Mouse (Mus musculus) hindbrain, embryonic 12.5 days (tissue): ENCODE measurements at regions not wholly inside any gene's neighbourhood (a gene's known extent, or its start where the extent isn't known, plus 50 kb on each side); places are given as distances from the start of the nearest gene placed in this dataset.

Source experiments
- ATAC-seq: fragments of 200-750 bp; cut with Nextera tagmentation; 2 replicates; pipeline ENCODE4 v1.8.0; 2017; ENCODE audit warnings: moderate TSS enrichment; ENCODE audit not compliant: low FRiP score
- H3K27ac ChIP-seq: fragments of 300-500 bp; sonication (generic); 2 replicates; pipeline ENCODE4 v1.5.1; 2016; ENCODE audit warnings: mild to moderate bottlenecking
- H3K27me3 ChIP-seq: fragments of 300-500 bp; sonication (generic); 2 replicates; pipeline ENCODE4 v1.6.1; 2016; ENCODE audit warnings: mild to moderate bottlenecking
- H3K36me3 ChIP-seq: fragments of 300-500 bp; sonication (generic); 2 replicates; pipeline ENCODE4 v1.6.1; 2016; ENCODE audit warnings: mild to moderate bottlenecking
- H3K4me1 ChIP-seq: fragments of 300-500 bp; sonication (generic); 2 replicates; pipeline ENCODE4 v1.6.1; 2016
- H3K4me2 ChIP-seq: fragments of 300-500 bp; sonication (generic); replicated peaks from 2 replicates; pipeline ENCODE4 v1.6.1; 2016; ENCODE audit warnings: mild to moderate bottlenecking
- H3K4me3 ChIP-seq: fragments of 300-500 bp; sonication (generic); 2 replicates; pipeline ENCODE4 v1.5.1; 2016; ENCODE audit warnings: mild to moderate bottlenecking
- H3K9ac ChIP-seq: fragments of 300-500 bp; sonication (generic); 2 replicates; pipeline ENCODE4 v1.6.1; 2016; ENCODE audit warnings: mild to moderate bottlenecking, moderate library complexity
- H3K9me3 ChIP-seq: fragments of 300-500 bp; sonication (generic); replicated peaks from 2 replicates; pipeline ENCODE4 v1.6.1; 2016; ENCODE audit warnings: mild to moderate bottlenecking
- WGBS: fragments of 180-500 bp; shearing (Covaris S2); methylation state at CpG from one replicate; pipeline ENCODE4 v1.1.7; 2016; 5-methylcytosine and 5-hydroxymethylcytosine counted together

DNA sequence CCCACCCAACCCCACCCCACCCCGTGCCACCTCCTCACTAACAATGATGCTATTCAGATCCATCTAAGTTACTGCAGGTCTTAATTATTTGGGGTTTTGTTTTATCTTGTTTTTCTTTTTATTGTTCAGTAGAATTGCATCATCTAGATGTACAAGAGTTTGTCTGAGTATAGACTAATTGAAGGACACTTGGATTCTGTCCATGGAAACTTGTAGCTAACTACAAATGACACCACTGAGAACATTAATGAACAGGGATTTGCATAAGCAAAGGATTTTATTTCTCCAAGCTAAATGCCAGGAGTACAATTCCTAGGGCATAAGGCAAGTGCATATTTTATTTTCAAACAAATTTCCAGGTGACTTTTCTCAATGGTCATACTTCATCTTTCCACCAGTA, 318.4 kb upstream of the Slc7a11 start:
- no peak overlapping the region for H3K27ac ChIP-seq
- H3K4me1 ChIP-seq = no peaks in the 10 kb centered on the region
- H3K9ac ChIP-seq = no peak overlapping the region
- no peak for ATAC-seq
- H3K4me3 ChIP-seq = no peak overlapping the region
- H3K9me3 ChIP-seq = no peaks in the 10 kb centered on the region
- H3K36me3 ChIP-seq = no peaks in the 10 kb centered on the region
- H3K27me3 ChIP-seq = no peaks in the 10 kb centered on the region
- H3K4me2 ChIP-seq = no peak overlapping the region
- 0% methylated on average over 1 of the region's 1 CpGs for WGBS

GRCm38 (mm10) chr3:50758106-50758505, 314.7 kb upstream of the Slc7a11 start:
- H3K4me1 ChIP-seq = no peaks in the 10 kb centered on the region
- H3K4me2 ChIP-seq = no peak overlapping the region
- no peaks in the 10 kb centered on the region for H3K27me3 ChIP-seq
- H3K9ac ChIP-seq = no peak overlapping the region
- no peaks in the 10 kb centered on the region for H3K36me3 ChIP-seq
- H3K4me3 ChIP-seq = no peak overlapping the region
- ATAC-seq = no peak
- 96% methylated on average over 1 of the region's 1 CpGs for WGBS
- H3K9me3 ChIP-seq = no peaks in the 10 kb centered on the region
- H3K27ac ChIP-seq = no peak overlapping the region

DNA sequence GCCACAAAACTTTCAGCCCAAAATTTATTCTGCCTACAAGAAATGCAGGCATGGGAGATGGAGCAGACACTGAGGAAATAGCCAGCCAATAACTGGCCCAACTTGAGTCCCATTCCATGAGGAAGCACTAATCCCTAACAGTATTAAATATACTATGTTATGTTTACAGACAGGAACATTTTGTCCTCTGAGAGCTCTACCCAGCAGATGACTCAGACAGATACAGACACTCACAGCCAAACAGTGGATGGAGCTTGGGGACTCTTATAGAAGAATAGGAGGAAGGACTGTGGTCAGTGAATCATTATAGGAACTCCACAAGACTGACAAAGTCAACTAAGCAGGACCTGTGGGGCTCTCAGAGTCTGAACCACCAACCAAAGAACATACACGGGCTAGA, 293.8 kb upstream of the Slc7a11 start:
- Histone ChIP-seq H3K36me3 (no peaks in the 10 kb centered on the region), H3K27me3 (no peaks in the 10 kb centered on the region), H3K4me2 (no peak overlapping the region), H3K4me1 (no peaks in the 10 kb centered on the region), H3K9me3 (no peaks in the 10 kb centered on the region), H3K9ac (no peak overlapping the region), H3K4me3 (no peak overlapping the region), H3K27ac (no peak overlapping the region)
- no peak for ATAC-seq
- 90% methylated on average over 1 of the region's 1 CpGs for WGBS

DNA sequence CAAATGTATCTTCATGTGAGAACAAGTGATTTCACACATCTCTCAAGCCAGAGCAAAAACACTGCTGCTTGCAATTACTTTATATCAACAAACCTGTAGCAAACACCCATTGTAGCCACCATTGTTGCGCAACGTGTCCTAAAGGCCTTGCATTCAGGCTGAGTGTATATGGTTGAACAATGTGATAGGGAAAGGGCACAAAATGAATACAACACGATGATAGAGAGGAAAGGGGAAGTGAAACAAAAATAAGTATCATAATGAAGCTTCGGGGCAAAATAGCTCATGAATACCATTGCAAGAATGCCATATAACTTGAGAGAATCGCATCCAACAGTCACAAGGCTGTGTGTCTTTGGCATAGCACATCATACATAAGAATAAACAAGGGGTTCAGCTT, 275.6 kb upstream of the Slc7a11 start:
- no peak overlapping the region for H3K27ac ChIP-seq

DNA sequence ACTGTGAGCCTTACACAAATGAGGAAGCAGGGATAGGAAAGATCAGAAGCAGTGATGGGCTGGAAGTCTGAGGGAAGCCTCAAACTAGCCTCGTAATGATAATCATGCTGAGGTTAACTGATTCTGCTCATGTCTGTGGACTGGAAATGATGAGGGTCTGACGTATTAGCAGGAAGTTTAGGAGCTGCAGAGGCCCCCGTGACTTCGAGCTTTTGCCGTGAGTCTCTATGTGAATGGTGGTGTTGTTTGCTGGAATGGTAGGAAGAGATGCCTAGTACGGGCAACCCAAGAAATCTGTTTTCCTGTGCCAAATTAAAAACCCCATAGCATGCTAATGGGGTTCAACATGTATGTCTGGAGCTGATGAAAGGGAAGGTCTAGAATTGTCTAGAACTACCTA, 270.0 kb upstream of the Slc7a11 start:
- H3K4me3 ChIP-seq = no peak overlapping the region
- H3K4me1 ChIP-seq = peaks cover 7% of the 10 kb centered on the region; the same call in 1 of the 2 replicates
- no peak overlapping the region for H3K4me2 ChIP-seq
- H3K9ac ChIP-seq = no peak overlapping the region
- no peaks in the 10 kb centered on the region for H3K36me3 ChIP-seq
- WGBS = 87% methylated on average over 6 of the region's 6 CpGs
- ATAC-seq = no peak
- H3K27ac ChIP-seq = no peak overlapping the region
- H3K9me3 ChIP-seq = no peaks in the 10 kb centered on the region
- H3K27me3 ChIP-seq = no peaks in the 10 kb centered on the region

More for the DNA sequence above, 275.6 kb upstream of the Slc7a11 start:
- Histone ChIP-seq H3K9ac (no peak overlapping the region), H3K9me3 (no peaks in the 10 kb centered on the region), H3K4me1 (no peaks in the 10 kb centered on the region), H3K4me3 (no peak overlapping the region), H3K36me3 (no peaks in the 10 kb centered on the region), H3K27me3 (no peaks in the 10 kb centered on the region), H3K4me2 (no peak overlapping the region)
- ATAC-seq = no peak
- WGBS = 84% methylated on average over 5 of the region's 5 CpGs

GRCm38 (mm10) chr3:50709415-50709989, 266.1 kb upstream of the Slc7a11 start:
- Histone ChIP-seq H3K4me1 (peaks cover 7% of the 10 kb centered on the region; the same call in 1 of the 2 replicates), H3K4me2 (peak overlapping the region; percentile 22; the same call in 1 of the 2 replicates), H3K27me3 (no peaks in the 10 kb centered on the region), H3K4me3 (no peak overlapping the region), H3K9me3 (no peaks in the 10 kb centered on the region), H3K9ac (no peak overlapping the region), H3K27ac (0 out of 2 replicates have a peak overlapping the region, but pooled peaks have one; percentile 12), H3K36me3 (no peaks in the 10 kb centered on the region)
- WGBS = 11% methylated on average over 12 of the region's 12 CpGs
- no peak; the same call in 1 of the 2 replicates for ATAC-seq

DNA sequence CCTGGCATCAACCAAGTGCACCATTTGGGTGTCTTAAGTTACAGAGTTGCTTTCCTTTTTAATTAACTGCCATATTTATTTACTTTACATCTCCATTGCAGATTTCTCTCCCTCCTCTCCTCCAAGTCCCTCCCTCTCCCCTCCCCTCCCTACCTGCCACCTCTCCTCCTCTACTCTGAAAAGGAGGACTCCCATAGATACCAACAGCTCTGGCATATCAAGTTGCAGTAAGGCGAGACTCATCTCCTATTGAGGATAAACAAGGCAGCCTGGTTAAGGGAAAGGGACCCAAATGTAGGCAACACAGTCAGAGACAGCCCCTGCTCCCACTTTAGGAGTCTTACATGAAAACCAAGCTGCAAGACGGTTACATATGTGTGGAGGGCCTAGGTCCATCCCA, 263.3 kb upstream of the Slc7a11 start:
- Histone ChIP-seq H3K36me3 (no peaks in the 10 kb centered on the region), H3K27ac (no peak overlapping the region), H3K9me3 (no peaks in the 10 kb centered on the region), H3K4me1 (peaks cover 7% of the 10 kb centered on the region; the same call in 1 of the 2 replicates), H3K27me3 (no peaks in the 10 kb centered on the region), H3K9ac (no peak overlapping the region), H3K4me3 (no peak overlapping the region), H3K4me2 (no peak overlapping the region)
- WGBS = 62% methylated on average over 2 of the region's 2 CpGs
- no peak for ATAC-seq

GRCm38 (mm10) chr3:50694904-50695680, 251.7 kb upstream of the Slc7a11 start:
- ATAC-seq = no peak
- no peaks in the 10 kb centered on the region for H3K9me3 ChIP-seq
- 66% methylated on average over 15 of the region's 15 CpGs for WGBS
- no peak overlapping the region for H3K4me3 ChIP-seq
- no peak overlapping the region for H3K4me2 ChIP-seq
- no peaks in the 10 kb centered on the region for H3K4me1 ChIP-seq
- H3K36me3 ChIP-seq = no peaks in the 10 kb centered on the region
- H3K27me3 ChIP-seq = no peaks in the 10 kb centered on the region
- no peak overlapping the region for H3K9ac ChIP-seq
- H3K27ac ChIP-seq = no peak overlapping the region

DNA sequence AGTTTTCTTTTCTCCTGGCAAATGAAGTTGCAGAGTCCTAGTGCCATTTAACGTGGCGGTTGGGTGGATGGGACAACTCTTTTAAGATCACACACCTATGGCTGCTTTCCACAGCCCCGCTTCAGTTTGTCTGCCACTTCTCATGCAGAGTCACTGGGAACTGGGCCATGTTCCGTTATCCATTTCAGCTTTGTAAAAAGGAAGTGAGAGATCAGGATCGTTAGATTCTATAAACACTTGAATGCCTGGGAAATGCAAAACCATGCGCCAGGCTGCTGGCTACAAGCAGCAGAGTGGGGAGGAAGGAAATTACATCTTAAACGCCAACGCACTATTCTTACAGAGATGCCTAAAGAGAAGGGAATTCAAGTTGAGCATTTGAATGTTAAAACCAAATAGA, 251.1 kb upstream of the Slc7a11 start:
- no peak for ATAC-seq
- H3K4me2 ChIP-seq = no peak overlapping the region
- H3K4me1 ChIP-seq = no peaks in the 10 kb centered on the region
- no peak overlapping the region for H3K9ac ChIP-seq
- H3K36me3 ChIP-seq = no peaks in the 10 kb centered on the region
- H3K9me3 ChIP-seq = no peaks in the 10 kb centered on the region
- WGBS = 48% methylated on average over 8 of the region's 8 CpGs
- H3K27ac ChIP-seq = no peak overlapping the region
- no peak overlapping the region for H3K4me3 ChIP-seq
- H3K27me3 ChIP-seq = no peaks in the 10 kb centered on the region

- no peaks in the 10 kb centered on the region for H3K9me3 ChIP-seq
- 0 out of 2 replicates have a peak, but pooled peaks cover 2% of the 10 kb centered on the region for H3K4me1 ChIP-seq
- no peak overlapping the region for H3K4me3 ChIP-seq
- no peak overlapping the region for H3K9ac ChIP-seq
- H3K27ac ChIP-seq = no peak overlapping the region
- H3K36me3 ChIP-seq = no peaks in the 10 kb centered on the region
- ATAC-seq = no peak
- no peak overlapping the region for H3K4me2 ChIP-seq
- WGBS = 97% methylated on average over 1 of the region's 1 CpGs
- no peaks in the 10 kb centered on the region for H3K27me3 ChIP-seq
Measured at GRCm38 (mm10) chr3:50692306-50692705, 248.9 kb upstream of the Slc7a11 start.

- ATAC-seq = no peak
- 72% methylated on average over 5 of the region's 5 CpGs for WGBS
- no peak overlapping the region for H3K27ac ChIP-seq
Measured at GRCm38 (mm10) chr3:50690750-50691149, 247.3 kb upstream of the Slc7a11 start.

GRCm38 (mm10) chr3:50689375-50689774, 246.0 kb upstream of the Slc7a11 start:
- Histone ChIP-seq H3K36me3 (no peaks in the 10 kb centered on the region), H3K9me3 (no peaks in the 10 kb centered on the region), H3K4me1 (0 out of 2 replicates have a peak, but pooled peaks cover 2% of the 10 kb centered on the region), H3K4me2 (no peak overlapping the region), H3K4me3 (no peak overlapping the region), H3K27ac (no peak overlapping the region), H3K9ac (no peak overlapping the region), H3K27me3 (no peaks in the 10 kb centered on the region)
- ATAC-seq = no peak
- 85% methylated on average over 5 of the region's 5 CpGs for WGBS

More at GRCm38 (mm10) chr3:50690750-50691149, 247.3 kb upstream of the Slc7a11 start:
- 0 out of 2 replicates have a peak, but pooled peaks cover 2% of the 10 kb centered on the region for H3K4me1 ChIP-seq
- no peak overlapping the region for H3K9ac ChIP-seq
- H3K27me3 ChIP-seq = no peaks in the 10 kb centered on the region
- no peaks in the 10 kb centered on the region for H3K9me3 ChIP-seq
- H3K4me3 ChIP-seq = no peak overlapping the region
- no peaks in the 10 kb centered on the region for H3K36me3 ChIP-seq
- H3K4me2 ChIP-seq = no peak overlapping the region

- Histone ChIP-seq H3K27me3 (no peaks in the 10 kb centered on the region), H3K4me1 (0 out of 2 replicates have a peak, but pooled peaks cover 2% of the 10 kb centered on the region), H3K27ac (no peak overlapping the region), H3K36me3 (no peaks in the 10 kb centered on the region), H3K4me3 (no peak overlapping the region), H3K9me3 (no peaks in the 10 kb centered on the region), H3K4me2 (no peak overlapping the region), H3K9ac (no peak overlapping the region)
- 63% methylated on average over 3 of the region's 3 CpGs for WGBS
- ATAC-seq = no peak; the same call in 1 of the 2 replicates
Measured at GRCm38 (mm10) chr3:50687755-50688154, 244.3 kb upstream of the Slc7a11 start.
